ENCODE assay signal across 8 mouse cellular contexts in genomic region chr1:167888816-167889215, GRCm38 (mm10).
A peak's percentile ranks its signal among the peaks of the same experiment; 100 is the strongest.
DNase-seq lines count a peak whose midpoint lies in the region; ATAC-seq and TF ChIP-seq lines count a peak whose summit lies in the region.

No protein-coding gene starts in this region.

- no peaks in the 10 kb centered on the region for H3K9me3 ChIP-seq in hindbrain, embryonic 11.5 days (ENCODE audit: control insufficient read depth, low read length)

- no peak for ATAC-seq in cerebellum, adult (ENCODE audit: insufficient number of reproducible peaks, low FRiP score, low TSS enrichment)
- peak; percentile 69; the same call in 1 of the 2 replicates for ATAC-seq in hindbrain, embryonic 11.5 days (ENCODE audit: low FRiP score)

- peak; percentile 63; the same call in 1 of the 2 replicates for TF ChIP-seq CTCF in brain, embryonic 14.5 days (IDR thresholded peaks at IDR 0.05; ENCODE audit: borderline replicate concordance, extremely low read depth, insufficient read depth, insufficient read length)

- H3K4me3 ChIP-seq in hindbrain, embryonic 11.5 days (ENCODE audit: low read depth, low read length), result no peak overlapping the region; the same call in 1 of the 2 replicates

- no peak overlapping the region for H3K27ac ChIP-seq in hindbrain, embryonic 11.5 days (ENCODE audit: low read depth, low read length)

- H3K4me2 ChIP-seq in hindbrain, embryonic 11.5 days (replicated peaks; ENCODE audit: low read depth, low read length), result no peak overlapping the region; the same call in 1 of the 2 replicates

- TF ChIP-seq POLR2A in brain, embryonic 14.5 days (IDR thresholded peaks at IDR 0.05; ENCODE audit: borderline replicate concordance, extremely low read depth, insufficient read depth, insufficient read length, poor library complexity, severe bottlenecking), result no peak

- 23% methylated on average over 9 of the region's 9 CpGs for WGBS in hindbrain, embryonic 11.5 days

- H3K27me3 ChIP-seq in hindbrain, embryonic 11.5 days (ENCODE audit: control insufficient read depth, insufficient read depth, low read length), result no peaks in the 10 kb centered on the region; the same call in 1 of the 2 replicates

- no peaks in the 10 kb centered on the region for H3K36me3 ChIP-seq in hindbrain, embryonic 11.5 days (ENCODE audit: control insufficient read depth, insufficient read depth, low read length)

- no peak overlapping the region for H3K9ac ChIP-seq in hindbrain, embryonic 11.5 days (ENCODE audit: low read depth, low read length)

- DNase-seq in cerebellum, postnatal 10 days, result peak; percentile 73 to 75
- DNase-seq in brain, embryonic 14.5 days (ENCODE audit: low read depth), result peak; percentile 73
- peak; percentile 56 for DNase-seq in hindbrain, embryonic 11.5 days (ENCODE audit: low spot score)
- DNase-seq in mesoderm, embryonic 11.5 days (ENCODE audit: low read depth, low spot score), result peak; percentile 39
- no peak for DNase-seq in ovary, postnatal 10 days (ENCODE audit: low spot score)
- DNase-seq in c-Kit-positive CD71-positive TER-119-positive erythroid progenitor cells, embryonic 14.5 days (ENCODE audit: low spot score), result no peak
- no peak for DNase-seq in spleen, adult 18-20 months

- no peaks in the 10 kb centered on the region for H3K4me1 ChIP-seq in hindbrain, embryonic 11.5 days (replicated peaks; ENCODE audit: control insufficient read depth, insufficient read depth, low read length)

Comparison
In these comparisons a context has a peak if more than half of its experiments do, and no peak if none do; other contexts are left out.
1. DNase-seq: peak in cerebellum, postnatal 10 days (2 of 2), brain, embryonic 14.5 days (single experiment), hindbrain, embryonic 11.5 days (single experiment) and mesoderm, embryonic 11.5 days (single experiment); none in ovary, postnatal 10 days (single experiment), c-Kit-positive CD71-positive TER-119-positive erythroid progenitor cells, embryonic 14.5 days (single experiment) and spleen, adult 18-20 months (0 of 2).